ENCODE assay signal across 22 mouse cellular contexts in the genomic region with DNA sequence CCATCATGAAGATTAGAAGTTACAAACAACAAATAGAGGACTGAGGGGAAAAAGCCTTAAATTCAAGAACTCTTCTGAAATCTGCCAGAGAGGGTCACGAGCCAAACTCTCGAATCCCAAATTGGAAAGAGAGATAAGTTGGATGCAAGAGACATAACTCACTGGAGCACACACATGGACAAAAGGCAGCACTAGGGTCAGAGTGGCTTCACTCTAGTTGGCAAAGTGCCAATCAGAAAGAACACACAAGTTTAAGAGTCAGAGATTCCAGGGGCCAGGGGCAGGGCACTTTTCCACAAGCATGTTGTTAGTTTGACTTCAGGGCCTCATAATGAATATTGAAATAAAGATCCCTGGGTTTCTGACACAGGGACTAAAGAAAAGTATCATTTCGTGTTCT. TPM values are rescaled to one million over a fixed set of nuclear protein-coding genes. Genes with fewer than 3 reads are reported as not detected.
"Had no signal": no experiment of that assay in that cellular context is flagged by ENCODE, and none has a peak within 500 bp of the region (broad histone marks: within the 10 kb centered on the region; RNA-seq: fewer than 3 reads in every experiment).

No protein-coding gene starts in this region.

- ATAC-seq: intestine, postnatal 0 days had no signal

- H3K9ac ChIP-seq: kidney, embryonic 15.5 days; limb, embryonic 12.5 days; limb, embryonic 15.5 days; liver, embryonic 14.5 days had no signal

- H3K4me3 ChIP-seq: kidney, embryonic 15.5 days; limb, embryonic 12.5 days; limb, embryonic 15.5 days had no signal

- H3K9me3 ChIP-seq: kidney, embryonic 15.5 days; limb, embryonic 12.5 days; limb, embryonic 15.5 days had no signal

- DNase-seq: kidney, adult 2 months; kidney, postnatal 14 days; kidney, postnatal 4 days; left cerebral cortex, postnatal 4 days; lung, adult 2 months; lung, postnatal 10 days; lung, postnatal 4 days; midbrain, embryonic 14.5 days; right cerebral cortex, adult 18-20 months; right cerebral cortex, postnatal 14 days; right cerebral cortex, postnatal 4 days; thymus, adult 2 months; thymus, postnatal 14 days had no signal

- H3K27me3 ChIP-seq: kidney, embryonic 15.5 days; limb, embryonic 12.5 days; limb, embryonic 15.5 days had no signal

- H3K4me2 ChIP-seq: kidney, embryonic 15.5 days; limb, embryonic 12.5 days; limb, embryonic 15.5 days; midbrain, embryonic 11.5 days had no signal

- H3K4me1 ChIP-seq: kidney, embryonic 15.5 days had no signal

- H3K36me3 ChIP-seq: kidney, embryonic 15.5 days; limb, embryonic 12.5 days; limb, embryonic 15.5 days had no signal

- H3K27ac ChIP-seq: kidney, embryonic 15.5 days; limb, embryonic 12.5 days; limb, embryonic 15.5 days; liver, embryonic 14.5 days; stomach, postnatal 0 days had no signal

RNA-seq across cellular contexts. Expression of gene Ccdc3, which starts 48.1 kb away (rescaled TPM):
- total RNA-seq: megakaryocyte progenitor cell, adult 5-6 weeks; megakaryocyte-erythroid progenitor cell, adult 5-6 weeks had no signal
